Mouse (Mus musculus): ENCODE measurements around the gene Bdkrb2.

DNA sequence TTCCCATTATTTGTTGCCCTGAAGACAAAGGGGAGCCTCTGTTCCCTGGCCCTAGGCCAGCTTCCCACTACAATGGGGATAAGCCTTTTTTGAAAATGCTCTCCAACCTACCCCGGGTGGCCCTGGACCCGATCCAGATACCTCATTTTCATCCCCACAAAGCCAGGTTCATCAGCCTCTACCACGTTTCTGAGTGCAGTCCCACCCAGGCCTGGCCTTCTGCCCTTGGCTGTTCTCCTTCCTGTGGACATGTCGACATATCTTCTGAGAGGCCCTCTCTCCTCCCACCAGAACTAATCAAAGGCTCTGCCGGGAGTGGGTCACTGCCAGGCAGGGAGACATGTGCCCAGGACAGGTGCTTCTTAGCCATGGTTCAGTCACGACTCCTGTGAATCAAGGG is 38.6 kb downstream of the Bdkrb2 start:
- no peak for TF ChIP-seq CTCF (IDR thresholded peaks at IDR 0.05; ENCODE audit: low read depth, low read length)
- TF ChIP-seq GATA1 (IDR thresholded peaks at IDR 0.05; ENCODE audit: borderline replicate concordance, low read length) = no peak
- no peak for TF ChIP-seq GATA2 (IDR thresholded peaks at IDR 0.05; ENCODE audit: borderline replicate concordance, low read depth, low read length)
- TF ChIP-seq POLR2AphosphoS5 (IDR thresholded peaks at IDR 0.05; ENCODE audit: insufficient replicate concordance, low read depth, low read length) = no peak
